Mouse (Mus musculus) adrenal gland, postnatal 36 days (tissue): ENCODE results near the gene Rgs1. TPM values are rescaled to one million over a fixed set of nuclear protein-coding genes. Genes with fewer than 3 reads are reported as not detected.
A peak's percentile ranks its signal among the peaks of the same experiment; 100 is the strongest.

ENCODE experiments used
- DNase-seq, 2 experiments: peaks; one replicate each; pipeline ENCODE4 v3.0.0; 2021; ENCODE audit warnings: mixed read lengths in 1 of 2
- long read RNA-seq, 2 experiments: library from polyadenylated mRNA; stranded (forward); transcript quantifications; one replicate each; pipeline ENCODE4 v2.0.0; 2021; ENCODE audit warnings: borderline sequencing depth in 2 of 2
- total RNA-seq, 2 experiments: library from RNA; stranded (reverse); gene quantifications; 2 replicates each; pipeline ENCODE4 v1.2.3; 2021

Gene Rgs1
- total RNA-seq: 1 to 10 TPM; 1.4 to 3.3 TPM
- long read RNA-seq, experiment 1, full-length matches to known transcripts: 2 of 2 reads
- long read RNA-seq, experiment 1, partial matches to known transcripts: 0 of 2 reads
- long read RNA-seq, experiment 1, other reads (novel, unspliced or antisense): 0 of 2 reads
- long read RNA-seq, experiment 2: 0 reads

GRCm38 (mm10) chr1:144248923-144249322 lies at the start of gene Rgs1:
Gene Rgs1, minus strand, starts transcription at chr1:144249242.
- DNase-seq: no peak

DNA sequence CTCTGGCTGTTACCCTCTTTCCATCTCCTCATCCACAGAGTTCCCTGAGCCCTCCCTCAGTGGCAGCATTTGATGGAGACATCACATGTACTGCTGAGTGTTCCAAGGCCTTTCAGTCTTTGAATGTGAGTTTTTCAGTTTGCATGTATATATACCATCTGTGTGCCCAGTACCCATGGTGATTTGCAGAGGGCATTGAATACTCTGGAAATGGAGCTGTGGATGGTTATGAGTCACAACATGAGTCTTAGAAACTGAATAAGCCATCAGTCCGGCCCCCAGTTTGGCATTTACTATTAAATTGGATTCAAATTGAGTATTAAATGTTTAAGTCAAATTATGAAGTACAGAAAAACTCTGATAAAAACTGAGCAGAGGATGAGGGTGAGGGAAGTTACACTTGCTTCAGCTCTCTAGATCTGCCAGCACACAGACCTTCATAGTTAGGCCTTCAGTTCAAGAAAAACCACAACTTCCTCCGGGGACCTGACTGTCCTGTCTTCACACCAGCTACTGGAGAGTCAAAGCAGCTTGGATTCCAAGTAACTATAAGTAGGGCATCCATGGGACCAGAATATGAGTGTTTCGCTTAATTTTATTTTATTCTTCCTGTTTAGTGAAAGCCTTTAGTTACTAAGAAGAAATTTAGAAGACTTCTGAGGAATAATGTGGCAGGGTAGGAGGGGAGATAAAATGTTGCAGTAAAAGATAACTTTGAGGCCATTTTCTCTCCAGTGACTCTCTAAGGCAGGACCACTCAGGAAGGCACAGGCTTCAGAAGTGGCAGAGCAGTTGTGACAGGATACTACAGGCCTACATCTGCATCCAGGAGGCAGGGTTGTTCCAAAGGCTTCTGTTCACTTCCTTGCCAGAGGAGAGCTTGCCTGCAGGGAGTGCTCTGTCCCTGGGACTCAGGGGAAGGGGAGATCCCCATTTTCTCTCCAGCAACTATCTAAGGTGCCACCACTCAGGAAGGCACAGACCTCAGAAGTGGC lies 34.3 kb upstream of the Rgs1 start:
- DNase-seq: no peak

- DNase-seq: no peak
Measured at GRCm38 (mm10) chr1:144280056-144280455, 31.0 kb upstream of the Rgs1 start.

- no peak for DNase-seq
Measured at GRCm38 (mm10) chr1:144272991-144273390, 23.9 kb upstream of the Rgs1 start.

DNA sequence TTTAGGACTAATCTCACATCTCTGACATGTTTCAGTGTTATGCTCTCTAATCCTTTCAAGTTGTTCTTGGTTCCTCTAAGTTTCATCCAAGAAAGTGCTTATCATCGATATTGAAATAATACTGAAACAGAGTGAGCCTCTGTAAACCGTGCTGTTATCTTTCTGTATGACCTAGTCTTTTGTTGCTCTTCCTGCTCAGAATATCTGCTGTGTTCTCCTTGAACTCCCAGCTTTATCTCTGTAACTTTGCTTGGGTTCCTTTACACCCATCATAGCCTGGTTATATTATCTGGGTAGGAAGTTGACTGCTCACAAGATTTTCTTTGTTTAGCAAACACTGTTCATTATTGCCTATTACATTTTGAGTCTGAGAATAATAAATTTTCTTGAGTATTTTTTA lies 20.1 kb upstream of the Rgs1 start:
- DNase-seq: no peak

- no peak for DNase-seq
Measured at GRCm38 (mm10) chr1:144267471-144268470, 18.7 kb upstream of the Rgs1 start.

- no peak for DNase-seq
Measured at GRCm38 (mm10) chr1:144264000-144264399, 15.0 kb upstream of the Rgs1 start.

- DNase-seq: no peak
Measured at GRCm38 (mm10) chr1:144262008-144262407, 13.0 kb upstream of the Rgs1 start.

DNA sequence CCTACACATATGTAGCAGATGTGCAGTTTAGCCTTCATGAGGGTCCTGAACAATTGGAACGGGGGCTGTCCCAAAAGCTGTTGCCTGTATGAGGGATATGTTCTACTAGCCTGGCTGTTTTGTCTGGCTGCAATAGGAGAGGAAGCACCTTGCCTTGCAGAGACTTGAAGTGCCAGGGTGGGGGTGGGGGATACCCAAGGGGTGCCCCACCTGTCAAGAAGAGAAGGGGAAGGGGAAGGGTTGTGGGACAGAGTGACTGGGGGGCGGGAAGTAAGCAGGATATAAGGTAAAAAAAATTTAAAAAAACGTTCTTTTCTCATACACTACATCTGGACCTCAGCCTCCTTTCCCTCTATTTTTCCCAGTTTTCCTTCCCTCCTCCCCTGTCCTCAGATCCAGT lies 9.7 kb upstream of the Rgs1 start:
- DNase-seq: no peak

DNA sequence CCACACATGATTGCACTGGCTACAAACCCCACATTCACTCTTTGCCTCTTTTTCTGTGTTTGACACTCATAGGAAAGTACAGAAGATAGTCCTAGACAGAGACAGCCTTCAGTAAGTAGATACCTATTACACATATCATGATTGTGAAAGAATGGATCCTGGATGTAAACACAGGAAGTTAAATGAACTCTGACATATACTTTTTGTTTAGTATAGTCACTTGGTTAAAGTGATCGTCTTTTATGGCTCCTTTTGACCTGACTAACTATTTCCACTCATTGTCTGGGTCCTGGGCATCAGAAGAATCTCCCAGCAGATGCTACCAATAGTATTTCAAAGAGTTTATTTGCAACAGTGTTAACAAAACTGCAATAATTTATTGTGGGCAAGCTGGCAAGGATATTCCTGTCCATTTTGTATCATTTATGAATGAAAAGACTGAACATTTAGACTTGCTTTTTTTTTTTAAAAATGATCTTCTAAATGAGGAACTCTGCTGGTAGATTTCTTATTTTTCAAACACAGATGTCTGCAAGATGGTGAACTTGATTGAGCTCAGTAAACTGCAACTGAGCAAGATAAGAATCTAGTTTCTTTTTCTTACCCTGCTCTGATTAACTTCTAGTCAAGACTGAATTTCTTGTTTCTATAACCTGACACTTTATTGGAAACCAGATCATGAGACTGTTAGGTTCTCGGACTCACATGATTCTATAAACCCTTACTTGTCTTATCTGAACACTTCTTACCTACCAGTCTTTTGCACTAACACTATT lies 7.7 kb upstream of the Rgs1 start:
- DNase-seq: no peak

GRCm38 (mm10) chr1:144248206-144248605 lies 836 bp downstream of the Rgs1 start:
- DNase-seq: no peak

DNA sequence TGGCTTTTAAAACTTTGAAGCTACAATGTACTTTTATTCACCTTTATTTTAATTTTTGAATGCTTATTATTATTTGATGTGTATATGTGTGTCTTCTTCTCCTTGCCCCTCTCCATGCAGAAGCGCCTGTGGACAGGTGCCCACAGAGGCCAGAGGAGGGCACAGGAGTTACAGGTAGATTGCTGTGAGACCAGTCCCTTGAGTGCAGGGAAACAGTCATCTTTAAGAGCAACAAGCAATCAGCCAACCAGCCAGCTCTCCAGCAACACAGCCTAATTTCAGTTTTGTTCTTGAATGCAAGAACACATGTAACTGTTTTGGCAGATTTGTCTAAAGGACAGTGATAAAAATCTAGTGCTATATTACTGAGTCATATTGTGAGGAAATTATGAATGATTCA lies 1.7 kb downstream of the Rgs1 start:
- DNase-seq: no peak

GRCm38 (mm10) chr1:144243511-144243910 lies 5.5 kb downstream of the Rgs1 start:
- DNase-seq: peak; percentile 3 to 20

DNA sequence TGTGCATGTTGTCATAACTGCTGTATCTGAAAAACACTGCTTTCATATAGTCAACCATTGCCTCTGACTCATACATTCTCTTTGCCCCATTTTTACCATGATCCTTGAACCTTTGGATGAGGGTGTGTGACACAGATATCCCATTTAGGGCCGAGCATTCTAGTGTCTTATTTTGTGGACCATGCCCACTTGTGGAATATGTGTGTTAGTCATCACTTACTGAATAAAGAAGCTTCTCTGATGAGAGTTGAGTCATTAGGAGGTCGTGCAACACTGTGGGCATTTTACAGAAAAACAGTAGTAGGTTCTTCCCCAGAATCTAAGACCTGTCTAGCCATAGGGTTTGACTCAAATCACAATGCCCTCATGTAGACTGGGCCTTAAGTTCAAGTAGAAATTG lies 9.8 kb downstream of the Rgs1 start:
- no peak for DNase-seq

- no peak for DNase-seq
Measured at GRCm38 (mm10) chr1:144215230-144215629, 33.8 kb downstream of the Rgs1 start.

- no peak for DNase-seq
Measured at GRCm38 (mm10) chr1:144210912-144211311, 38.1 kb downstream of the Rgs1 start.

DNA sequence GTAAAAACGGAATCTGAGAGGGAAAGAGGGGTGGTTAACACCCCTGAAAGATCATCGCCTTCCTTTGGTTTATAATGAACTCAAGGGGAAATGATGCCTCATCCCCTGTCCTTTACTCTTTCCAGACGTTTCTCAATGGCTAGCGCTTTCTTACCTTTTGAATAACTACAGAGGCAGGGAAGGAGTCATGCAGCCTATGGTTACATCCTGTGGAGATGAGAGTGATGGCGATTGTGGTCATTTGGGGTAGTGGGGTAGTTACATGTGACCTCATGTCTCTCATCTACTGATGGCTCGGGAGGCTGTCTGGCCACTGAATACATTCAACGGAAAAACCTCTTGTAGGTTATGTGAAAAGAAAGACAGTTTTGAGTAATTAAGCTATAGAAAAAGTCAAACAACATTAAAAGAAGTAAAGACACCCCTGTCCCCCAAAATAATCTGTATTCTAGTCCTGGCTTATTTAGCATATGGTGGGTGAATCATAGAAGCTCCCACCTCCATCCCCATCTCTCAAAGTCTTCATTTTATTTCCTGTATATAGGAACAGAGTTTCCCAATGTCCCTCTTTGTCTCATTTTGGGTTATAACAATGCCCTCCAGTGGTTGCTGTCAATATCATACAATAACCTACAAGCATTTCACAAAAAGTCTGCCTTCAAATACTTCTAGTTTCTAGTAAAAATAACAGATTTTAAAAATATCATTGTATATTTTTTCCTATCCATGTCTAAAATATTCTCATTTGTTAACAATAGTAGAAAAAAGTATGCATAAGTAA lies 42.6 kb downstream of the Rgs1 start:
- DNase-seq: no peak

- no peak for DNase-seq
Measured at GRCm38 (mm10) chr1:144204766-144205165, 44.3 kb downstream of the Rgs1 start.

DNA sequence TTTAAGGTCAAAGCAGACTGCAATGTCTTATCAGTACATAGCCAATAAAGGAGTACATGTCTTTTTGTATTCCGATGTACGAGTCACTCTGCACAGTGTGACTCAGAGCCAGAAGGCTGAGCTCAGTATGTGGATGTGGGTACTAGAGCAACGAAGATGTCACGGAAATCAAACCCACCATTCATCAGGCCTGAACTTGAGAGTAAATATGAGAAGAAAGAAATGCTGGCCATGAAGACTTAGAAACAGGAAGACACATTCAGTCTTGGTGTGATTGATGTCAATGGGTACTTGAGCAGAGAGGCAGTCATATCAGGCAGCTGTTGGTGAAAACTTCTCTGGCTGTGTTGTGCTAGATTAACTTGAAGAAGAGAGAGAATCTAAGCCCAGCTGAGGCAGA lies 46.1 kb downstream of the Rgs1 start:
- DNase-seq: peak in 1 of 2 experiments; percentile 7

- DNase-seq: no peak
Measured at GRCm38 (mm10) chr1:144200496-144200895, 48.5 kb downstream of the Rgs1 start.

- no peak for DNase-seq
Measured at GRCm38 (mm10) chr1:144199538-144199937, 49.5 kb downstream of the Rgs1 start.
